Mouse (Mus musculus) MEL (cell line): ENCODE measurements around the gene Aifm1. TPM values are rescaled to one million over a fixed set of nuclear protein-coding genes. Genes with fewer than 3 reads are reported as not detected.
A peak's percentile ranks its signal among the peaks of the same experiment; 100 is the strongest.

Experiments
- DNase-seq: peaks from one replicate; pipeline ENCODE4 v3.0.0; 2011; ENCODE audit warnings: low read depth, low spot score
- H3K27ac ChIP-seq: 2 replicates; pipeline ENCODE4 v1.5.1; 2012; ENCODE audit warnings: low read depth, mild to moderate bottlenecking, control low read depth, low read length, moderate library complexity; ENCODE audit not compliant: control insufficient read depth
- H3K27me3 ChIP-seq, 2 experiments: fragments of 150-350 bp in 1 of 2; sonication (generic) in 1 of 2; 2 replicates each; pipeline ENCODE4 v1.6.1; 2012; ENCODE audit warnings: low read length in 2 of 2, mild to moderate bottlenecking in 2 of 2, improper control_type of control experiment in 1 of 2, moderate library complexity in 1 of 2; ENCODE audit not compliant: insufficient read depth in 2 of 2, control insufficient read depth in 1 of 2
- H3K36me3 ChIP-seq, 2 experiments: 2 replicates each; pipeline ENCODE4 v1.6.1; 2012 to 2014; ENCODE audit warnings: low read length in 2 of 2, improper control_type of control experiment in 1 of 2, inconsistent platforms in 1 of 2, mild to moderate bottlenecking in 1 of 2; ENCODE audit not compliant: insufficient read depth in 2 of 2, control insufficient read depth in 1 of 2
- H3K4me1 ChIP-seq, 2 experiments: fragments of 150-350 bp in 1 of 2; sonication (generic) in 1 of 2; 2 replicates each; pipeline ENCODE4 v1.6.1; 2012; ENCODE audit warnings: low read length in 2 of 2, improper control_type of control experiment in 1 of 2, mild to moderate bottlenecking in 1 of 2; ENCODE audit not compliant: insufficient read depth in 2 of 2, control insufficient read depth in 1 of 2
- H3K4me3 ChIP-seq, 2 experiments: fragments of 150-350 bp in 1 of 2; sonication (generic) in 1 of 2; 2 replicates each; pipeline ENCODE4 v1.5.1; 2012; ENCODE audit warnings: low read depth in 2 of 2, low read length in 2 of 2, mild to moderate bottlenecking in 2 of 2, moderate library complexity in 2 of 2, control low read depth in 1 of 2, improper control_type of control experiment in 1 of 2; ENCODE audit not compliant: control insufficient read depth in 1 of 2, insufficient read depth in 1 of 2
- H3K79me2 ChIP-seq: 2 replicates; pipeline ENCODE4 v1.6.1; 2012; ENCODE audit warnings: mild to moderate bottlenecking, low read length, moderate library complexity; ENCODE audit not compliant: control insufficient read depth, poor library complexity, insufficient read depth
- H3K9ac ChIP-seq: 2 replicates; pipeline ENCODE4 v1.6.1; 2012; ENCODE audit warnings: low read depth, mild to moderate bottlenecking, control low read depth, low read length, moderate library complexity; ENCODE audit not compliant: control insufficient read depth, poor library complexity, severe bottlenecking
- H3K9me3 ChIP-seq: fragments of 150-350 bp; sonication (generic); replicated peaks from 2 replicates; pipeline ENCODE4 v1.6.1; 2012; ENCODE audit warnings: mild to moderate bottlenecking, low read length, improper control_type of control experiment, moderate library complexity; ENCODE audit not compliant: insufficient read depth
- BHLHE40 ChIP-seq: IDR thresholded peaks from 2 replicates; pipeline ENCODE4 v1.6.1; 2012; ENCODE audit warnings: low read depth, mild to moderate bottlenecking, inconsistent platforms, low read length, improper control_type of control experiment, borderline replicate concordance
- CTCF ChIP-seq, 3 experiments: IDR thresholded peaks in 2 of 3; conservative IDR thresholded peaks in 1 of 3; 2 replicates each; pipeline ENCODE4 v1.5.1; 2011 to 2012; ENCODE audit warnings: low read length in 3 of 3, low read depth in 2 of 3, mild to moderate bottlenecking in 2 of 3, improper control_type of control experiment in 1 of 3, inconsistent platforms in 1 of 3, mixed read lengths in 1 of 3, moderate library complexity in 1 of 3; ENCODE audit not compliant: control insufficient read depth in 1 of 3, insufficient read depth in 1 of 3, poor library complexity in 1 of 3, severe bottlenecking in 1 of 3
- E2F4 ChIP-seq: IDR thresholded peaks from 2 replicates; pipeline ENCODE4 v1.6.1; 2011; ENCODE audit warnings: low read depth, low read length, improper control_type of control experiment, borderline replicate concordance
- ELF1 ChIP-seq: IDR thresholded peaks from 2 replicates; pipeline ENCODE4 v1.6.1; 2014; ENCODE audit warnings: low read depth, mild to moderate bottlenecking, inconsistent platforms, low read length, improper control_type of control experiment, moderate library complexity
- ETS1 ChIP-seq: IDR thresholded peaks from 2 replicates; pipeline ENCODE4 v1.6.1; 2012; ENCODE audit warnings: low read depth, mild to moderate bottlenecking, inconsistent platforms, low read length, improper control_type of control experiment, moderate library complexity
- MAFK ChIP-seq: IDR thresholded peaks from 2 replicates; pipeline ENCODE4 v1.6.1; 2011; ENCODE audit warnings: low read depth, mild to moderate bottlenecking, low read length, improper control_type of control experiment, borderline replicate concordance
- MAX ChIP-seq: IDR thresholded peaks from 2 replicates; pipeline ENCODE4 v1.6.1; 2011; ENCODE audit warnings: low read length, improper control_type of control experiment
- MAZ ChIP-seq: IDR thresholded peaks from 2 replicates; pipeline ENCODE4 v1.6.1; 2012; ENCODE audit warnings: low read depth, mild to moderate bottlenecking, inconsistent platforms, low read length, improper control_type of control experiment
- MEF2A ChIP-seq: IDR thresholded peaks from 2 replicates; pipeline ENCODE4 v1.6.1; 2014; ENCODE audit warnings: low read depth, mild to moderate bottlenecking, inconsistent platforms, low read length, improper control_type of control experiment; ENCODE audit not compliant: poor library complexity, insufficient replicate concordance, severe bottlenecking; ENCODE audit errors: extremely low read depth
- MYB ChIP-seq: IDR thresholded peaks from 2 replicates; pipeline ENCODE4 v1.6.1; 2011; ENCODE audit warnings: mild to moderate bottlenecking, low read depth, low read length, improper control_type of control experiment
- MYC ChIP-seq: IDR thresholded peaks from 2 replicates; pipeline ENCODE4 v1.6.1; 2011; ENCODE audit warnings: low read depth, mild to moderate bottlenecking, low read length, improper control_type of control experiment, moderate library complexity
- POLR2AphosphoS2 ChIP-seq: IDR thresholded peaks from 2 replicates; pipeline ENCODE4 v1.6.1; 2011; ENCODE audit warnings: low read length, improper control_type of control experiment
- POLR2AphosphoS5 ChIP-seq: IDR thresholded peaks from 2 replicates; pipeline ENCODE4 v1.6.1; 2012; ENCODE audit warnings: low read depth, borderline replicate concordance, mild to moderate bottlenecking, inconsistent platforms, low read length, moderate library complexity, mixed read lengths
- RAD21 ChIP-seq: IDR thresholded peaks from 2 replicates; pipeline ENCODE4 v1.6.1; 2011; ENCODE audit warnings: mild to moderate bottlenecking, low read depth, low read length, improper control_type of control experiment
- RCOR1 ChIP-seq: IDR thresholded peaks from 2 replicates; pipeline ENCODE4 v1.6.1; 2012; ENCODE audit warnings: low read depth, mild to moderate bottlenecking, inconsistent platforms, low read length, improper control_type of control experiment
- USF2 ChIP-seq, 2 experiments: IDR thresholded peaks; 2 replicates each; pipeline ENCODE4 v1.6.1; 2011 to 2012; ENCODE audit warnings: improper control_type of control experiment in 2 of 2, low read length in 2 of 2, borderline replicate concordance in 1 of 2, inconsistent platforms in 1 of 2, low read depth in 1 of 2, mild to moderate bottlenecking in 1 of 2; ENCODE audit not compliant: insufficient read depth in 1 of 2
- ZKSCAN1 ChIP-seq: IDR thresholded peaks from 2 replicates; pipeline ENCODE4 v1.6.1; 2012; ENCODE audit warnings: low read depth, mild to moderate bottlenecking, inconsistent platforms, low read length, improper control_type of control experiment, moderate library complexity
- polyA plus RNA-seq, 2 experiments: library from polyadenylated mRNA; stranded (reverse) in 1 of 2; unstranded in 1 of 2; fragments of >175 nt in 1 of 2; fragments of >200 nt in 1 of 2; gene quantifications; 2 replicates each; pipeline versions ENCODE4 v1.2.1 to v1.2.4; 2012; ENCODE audit warnings: low replicate concordance in 2 of 2, low read depth in 1 of 2; ENCODE audit not compliant: insufficient read length in 2 of 2, insufficient read depth in 1 of 2, missing spikeins in 1 of 2
- total RNA-seq: library from RNA; depleted of rRNA; stranded (reverse); fragments of 300-350 nt; gene quantifications from 2 replicates; pipeline ENCODE4 v1.2.3, GENCODE M21; 2012

The Aifm1 gene
- total and polyA plus RNA-seq, 3 experiments: 69.1 to 99.1 TPM; not detected in 1

GRCm38 (mm10) chrX:48452931-48453673, 60.3 kb downstream of the Aifm1 start:
- no peak for TF ChIP-seq ELF1
- no peak for TF ChIP-seq MAX
- TF ChIP-seq E2F4: no peak
- no peak for TF ChIP-seq USF2 (IDR thresholded peaks at IDR 0.05; ENCODE audit: borderline replicate concordance in 1 of 2, insufficient read depth in 1 of 2, low read depth in 1 of 2, low read length in 2 of 2)
- no peak for TF ChIP-seq ZKSCAN1
- TF ChIP-seq CTCF (IDR thresholded peaks at IDR 0.05 in 2 of 3, conservative IDR thresholded peaks at IDR 0.05 in 1 of 3; ENCODE audit: control insufficient read depth in 1 of 3, insufficient read depth in 1 of 3, low read depth in 2 of 3, low read length in 3 of 3, poor library complexity in 1 of 3, severe bottlenecking in 1 of 3): no peak
- TF ChIP-seq MAFK: no peak
- TF ChIP-seq MYB: no peak
- TF ChIP-seq MEF2A: no peak
- no peak for TF ChIP-seq POLR2AphosphoS2
- no peak for TF ChIP-seq BHLHE40
- no peak for TF ChIP-seq RCOR1
- no peak for TF ChIP-seq MYC
- TF ChIP-seq POLR2AphosphoS5: no peak
- no peak for TF ChIP-seq MAZ
- TF ChIP-seq RAD21: no peak
- Histone ChIP-seq H3K27ac (peak overlapping the region; percentile 47), H3K4me3 (peak overlapping the region; percentile 89 to 91), H3K9me3 (no peaks in the 10 kb centered on the region), H3K27me3 (no peaks in the 10 kb centered on the region), H3K9ac (peak overlapping the region; percentile 94), H3K4me1 (peaks cover 0 to 14% of the 10 kb centered on the region in 2 experiments; a peak in 2 of 4 replicates), H3K36me3 (peaks cover 0 to 8% of the 10 kb centered on the region in 2 experiments; a peak in 2 of 4 replicates), H3K79me2 (peaks cover 26% of the 10 kb centered on the region)
- DNase-seq: peak; percentile 45

DNA sequence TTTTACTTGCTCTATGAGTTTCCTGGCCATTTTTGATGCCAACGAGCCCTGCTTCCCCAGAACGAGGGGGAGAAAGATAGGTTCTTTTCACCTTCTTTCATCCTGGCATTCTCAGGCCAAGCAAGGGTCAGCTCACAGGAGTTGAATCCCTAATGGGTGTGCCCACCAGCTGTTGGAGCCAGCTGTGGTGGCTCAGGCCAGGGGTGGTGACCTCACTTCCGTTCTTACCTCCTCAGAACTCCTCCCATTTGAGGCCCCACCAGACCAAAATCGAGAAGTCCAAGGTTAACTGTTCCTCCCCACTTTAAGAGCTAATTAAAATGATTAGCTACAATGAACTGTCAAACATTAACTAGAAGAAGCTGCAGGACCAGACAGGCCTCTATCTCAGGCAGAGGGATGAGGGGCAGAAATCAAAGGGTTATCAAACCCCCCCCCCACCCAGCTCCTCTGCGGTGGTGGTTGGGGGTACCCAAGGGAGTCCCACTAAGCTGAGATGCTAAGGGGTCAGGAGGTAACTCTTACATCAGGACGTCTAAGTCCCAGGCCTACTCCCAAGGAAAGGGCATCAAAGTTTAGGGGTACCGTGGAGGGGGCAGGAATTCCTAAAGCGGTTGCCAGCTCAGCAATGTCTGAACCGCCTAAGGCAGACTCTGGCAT, 61.0 kb downstream of the Aifm1 start:
- peak; percentile 29 for DNase-seq
- Histone ChIP-seq H3K27ac (peak overlapping the region; percentile 29), H3K4me1 (peaks cover 0 to 14% of the 10 kb centered on the region in 2 experiments; a peak in 2 of 4 replicates)

More for the DNA sequence above, 61.0 kb downstream of the Aifm1 start:
- H3K36me3 ChIP-seq: peaks cover 0 to 8% of the 10 kb centered on the region in 2 experiments; a peak in 2 of 4 replicates
- no peaks in the 10 kb centered on the region for H3K27me3 ChIP-seq
- H3K4me3 ChIP-seq: peak overlapping the region; percentile 89 to 91
- H3K9ac ChIP-seq: peak overlapping the region; percentile 94
- TF ChIP-seq ETS1 (peak; percentile 83), ELF1 (no peak)
- no peaks in the 10 kb centered on the region for H3K9me3 ChIP-seq
- peaks cover 26% of the 10 kb centered on the region for H3K79me2 ChIP-seq
